Mouse (Mus musculus): ENCODE measurements at regions not wholly inside any gene's neighbourhood (a gene's known extent, or its start where the extent isn't known, plus 50 kb on each side); places are given as distances from the start of the nearest gene placed in this dataset.

DNA sequence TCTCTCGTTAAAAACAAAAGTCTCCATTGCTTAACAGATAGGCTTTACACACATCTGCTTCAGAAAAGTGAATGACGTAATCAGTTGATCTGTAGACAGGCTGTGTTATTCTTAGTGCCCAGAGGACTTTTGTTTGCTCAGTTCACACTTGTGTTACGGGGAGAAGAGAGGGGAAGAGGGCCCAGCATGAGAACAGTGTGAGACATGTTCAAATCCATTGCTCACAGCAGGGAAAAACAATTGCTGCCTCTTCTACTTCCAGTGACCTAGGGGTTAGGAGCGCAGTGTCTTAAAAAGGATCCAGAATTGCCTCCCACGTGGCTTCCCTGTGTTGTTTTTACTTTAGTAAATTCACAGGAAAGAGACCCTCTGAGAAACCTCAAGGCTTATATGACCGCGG, 243.3 kb upstream of the BC052040 start:
- DNase-seq: no peak

- no peak for DNase-seq
Observed at GRCm38 (mm10) chr2:115339034-115339433, 242.5 kb upstream of the BC052040 start.

GRCm38 (mm10) chr2:115342360-115342759, 239.2 kb upstream of the BC052040 start:
- no peak for DNase-seq

- DNase-seq: no peak
Observed at GRCm38 (mm10) chr2:115346551-115346950, 235.0 kb upstream of the BC052040 start.

DNA sequence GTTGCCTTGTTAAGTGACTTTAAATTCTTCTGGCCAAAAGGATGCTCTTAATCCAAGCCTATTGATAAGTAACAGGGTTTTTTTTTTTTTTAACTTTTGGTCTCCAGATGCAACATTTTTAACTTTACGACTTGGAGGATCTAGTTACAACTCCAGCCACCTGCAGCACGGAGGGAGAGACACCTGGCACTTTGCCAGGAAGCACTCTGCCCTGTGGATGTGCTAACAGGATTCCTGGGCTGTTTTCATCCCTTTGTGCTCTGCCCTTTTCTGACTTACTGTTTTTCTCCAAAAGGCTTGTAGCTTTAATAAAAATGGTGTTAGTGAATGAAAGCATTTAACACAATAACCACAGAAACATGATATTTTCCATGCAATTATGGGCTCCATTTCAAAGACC, 233.3 kb upstream of the BC052040 start:
- no peak for DNase-seq

DNA sequence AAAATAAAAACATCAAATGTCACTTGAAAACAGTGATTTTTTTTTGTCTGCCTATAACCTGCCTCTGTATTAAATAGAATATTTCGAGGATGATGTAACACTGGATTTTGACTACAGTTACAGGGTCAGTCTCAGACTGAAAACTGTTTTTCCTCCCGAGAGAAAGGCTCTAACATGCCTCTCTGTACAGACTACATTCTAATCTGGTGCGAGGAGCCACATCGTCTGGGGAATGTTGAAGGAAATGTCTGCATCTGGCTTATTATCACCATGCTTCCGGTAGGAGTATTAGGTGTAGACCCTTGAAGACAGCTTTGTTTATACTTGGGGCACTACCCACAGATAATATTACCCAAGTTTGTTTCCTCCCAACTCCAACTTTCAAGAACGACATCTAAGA, 210.4 kb upstream of the BC052040 start:
- no peak for DNase-seq

DNA sequence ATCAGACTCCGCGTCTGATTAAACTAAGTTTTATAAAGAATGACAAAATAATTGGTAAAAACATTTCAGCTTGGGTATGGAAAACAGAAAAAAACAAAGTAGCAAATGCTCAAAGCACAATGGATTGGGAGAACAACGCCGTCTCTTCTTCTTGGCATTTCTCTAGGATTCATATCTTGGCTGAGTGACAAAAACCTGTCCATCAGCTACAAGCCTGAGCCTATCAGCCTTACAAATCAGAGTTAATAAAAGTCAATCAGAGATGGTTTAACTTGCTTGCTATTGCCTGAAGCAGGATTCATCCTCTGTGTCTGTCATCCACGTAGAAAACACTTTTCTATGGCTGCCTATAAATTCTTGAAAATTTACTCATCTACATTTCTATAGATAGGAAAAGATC, 206.2 kb upstream of the BC052040 start:
- no peak for DNase-seq

DNA sequence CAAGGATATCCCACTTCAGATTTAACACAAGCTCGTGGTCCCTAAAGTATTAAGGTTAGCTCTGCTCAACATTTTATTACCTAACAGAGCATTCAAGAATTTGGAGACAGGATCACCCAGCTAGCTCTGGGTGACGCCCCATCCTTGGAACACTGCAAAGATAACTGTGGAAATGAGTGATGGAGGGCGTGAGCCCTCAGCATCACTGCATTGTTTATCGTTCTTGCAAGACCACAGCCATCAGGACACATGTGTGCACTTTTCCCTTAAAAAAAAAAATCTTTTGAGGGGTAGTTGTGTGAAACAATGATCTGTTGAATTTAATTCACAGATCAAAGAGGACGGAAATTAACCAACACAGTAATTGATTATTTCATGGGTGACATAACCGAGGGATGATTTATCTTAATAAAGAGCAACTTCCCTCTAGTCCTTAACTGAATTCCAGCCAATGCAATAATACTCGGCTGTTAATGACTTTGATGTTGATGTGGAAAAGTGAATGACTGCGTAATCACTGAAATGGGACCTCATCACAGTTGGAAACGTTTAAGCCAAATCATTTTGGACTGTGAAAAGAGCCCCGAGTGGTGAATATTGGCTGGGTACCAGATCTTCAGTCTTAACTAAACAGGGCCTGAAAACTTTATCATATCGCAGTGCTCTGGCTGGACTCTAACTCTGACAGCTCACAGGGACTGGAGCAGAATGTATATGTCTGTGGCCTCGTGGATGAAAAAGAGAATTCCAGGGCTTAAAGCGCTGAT, 196.9 kb upstream of the BC052040 start:
- peak; percentile 9 for DNase-seq

GRCm38 (mm10) chr2:115385207-115386168, 196.0 kb upstream of the BC052040 start:
- peak; percentile 34 for DNase-seq

DNA sequence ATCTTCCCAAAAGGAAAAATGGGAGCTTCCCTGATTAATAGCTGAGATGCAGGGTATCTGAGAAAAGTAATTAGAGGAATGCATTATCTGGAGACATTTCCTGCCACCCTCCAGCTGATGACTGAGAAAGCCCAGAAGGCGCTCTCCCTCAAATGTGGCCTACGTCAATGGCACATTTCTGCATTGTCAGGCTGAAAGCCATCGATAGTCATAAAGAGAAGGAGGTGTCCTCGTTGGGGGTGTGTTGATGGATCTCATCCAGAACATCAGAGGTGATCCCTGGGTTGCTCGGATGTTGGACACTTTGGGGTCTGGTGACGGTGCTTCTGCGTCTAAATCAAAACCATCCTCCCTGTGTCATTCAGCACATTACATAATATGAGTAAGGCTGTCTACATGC, 189.9 kb upstream of the BC052040 start:
- DNase-seq: no peak

DNA sequence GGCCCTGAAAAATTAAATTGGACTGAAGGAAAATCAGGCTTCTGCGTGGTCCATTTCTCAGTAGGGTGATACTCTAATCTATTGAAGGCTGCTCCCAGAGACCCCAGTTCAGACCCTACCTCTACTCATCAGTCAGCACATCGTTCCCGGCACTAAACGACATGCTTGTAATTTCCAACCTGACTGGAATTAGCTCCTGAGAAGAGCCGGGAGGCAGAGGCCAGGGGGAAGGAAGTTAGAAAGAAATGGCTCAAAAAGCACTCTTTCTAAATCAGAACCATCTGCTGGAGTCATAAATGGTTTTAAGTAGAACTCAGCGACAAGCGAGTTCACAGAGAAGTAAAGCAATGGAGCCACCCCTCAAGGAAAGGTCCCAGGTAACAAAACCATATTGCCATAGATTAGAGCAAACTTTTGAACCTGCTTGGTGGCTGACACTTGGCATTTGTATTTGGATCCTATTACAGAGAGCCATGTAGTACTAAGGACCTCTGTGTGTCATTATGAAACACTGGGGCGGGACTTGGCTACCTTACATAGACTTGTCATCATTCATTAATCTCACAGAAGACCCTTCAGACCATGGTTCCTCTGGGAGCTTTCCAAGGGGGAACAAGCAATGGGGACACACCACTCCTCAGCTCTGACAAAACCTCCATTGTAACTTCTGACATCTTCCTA, 189.3 kb upstream of the BC052040 start:
- DNase-seq: no peak

DNA sequence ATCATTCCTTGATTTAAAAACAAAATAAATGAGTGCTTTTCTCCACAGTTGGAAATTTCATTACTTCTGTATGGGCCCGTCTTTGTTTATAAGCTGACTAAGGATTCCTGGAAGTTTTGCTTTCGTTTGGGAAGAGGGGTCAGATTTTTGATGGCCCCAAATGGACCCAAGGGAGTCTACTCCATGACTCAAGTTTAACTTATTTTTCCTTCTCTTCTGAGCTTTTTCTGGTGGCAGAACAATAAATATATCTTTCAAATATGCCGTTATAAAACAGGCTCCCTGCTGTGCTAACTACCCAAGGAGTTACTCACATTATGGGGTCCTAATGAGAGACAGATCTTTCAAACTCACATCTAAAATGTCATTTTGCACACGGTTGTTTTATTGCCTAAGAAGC, 187.4 kb upstream of the BC052040 start:
- no peak for DNase-seq

- no peak for DNase-seq
Observed at GRCm38 (mm10) chr2:115398550-115398949, 183.0 kb upstream of the BC052040 start.

GRCm38 (mm10) chr2:115399107-115399740, 182.3 kb upstream of the BC052040 start:
- DNase-seq: no peak

GRCm38 (mm10) chr2:115399987-115400550, 181.4 kb upstream of the BC052040 start:
- peak; percentile 47 for DNase-seq

DNA sequence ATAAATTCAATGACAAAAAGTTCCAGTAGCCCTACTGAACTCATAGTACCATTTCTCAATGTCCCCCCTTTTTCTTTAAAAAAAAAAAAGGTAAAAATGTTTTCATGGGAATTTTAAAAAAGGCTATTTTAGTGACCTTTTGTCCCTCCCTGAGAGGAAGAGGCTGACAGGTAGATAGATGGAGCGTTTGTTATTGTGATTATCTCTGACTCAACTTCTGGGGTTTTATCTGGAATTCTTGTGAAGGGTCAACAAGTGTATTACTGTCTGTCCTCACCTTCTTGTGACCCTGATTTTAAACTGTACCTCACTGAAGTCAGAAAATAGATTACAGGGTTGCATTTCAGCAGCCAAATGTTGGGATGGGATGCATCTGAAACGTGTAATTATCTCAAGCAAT, 179.3 kb upstream of the BC052040 start:
- DNase-seq: no peak

DNA sequence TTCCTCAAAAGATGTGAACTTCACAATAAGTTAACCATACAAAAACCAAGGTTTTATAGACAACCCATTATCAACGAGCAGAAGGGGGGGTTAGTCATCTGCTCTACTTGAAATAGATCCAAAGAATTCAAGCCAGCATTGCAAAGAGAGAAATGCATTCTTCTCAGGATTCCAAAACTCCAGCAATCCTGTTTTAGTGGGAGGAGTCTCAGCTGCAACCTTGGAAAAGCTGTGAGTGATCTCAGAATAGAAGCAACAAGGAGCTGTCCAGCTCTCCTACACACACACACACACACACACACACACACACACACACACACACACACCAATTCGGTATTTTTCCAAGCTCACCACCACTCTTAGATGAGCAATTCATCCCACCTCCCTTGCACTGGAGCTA, 149.0 kb upstream of the BC052040 start:
- DNase-seq: no peak

DNA sequence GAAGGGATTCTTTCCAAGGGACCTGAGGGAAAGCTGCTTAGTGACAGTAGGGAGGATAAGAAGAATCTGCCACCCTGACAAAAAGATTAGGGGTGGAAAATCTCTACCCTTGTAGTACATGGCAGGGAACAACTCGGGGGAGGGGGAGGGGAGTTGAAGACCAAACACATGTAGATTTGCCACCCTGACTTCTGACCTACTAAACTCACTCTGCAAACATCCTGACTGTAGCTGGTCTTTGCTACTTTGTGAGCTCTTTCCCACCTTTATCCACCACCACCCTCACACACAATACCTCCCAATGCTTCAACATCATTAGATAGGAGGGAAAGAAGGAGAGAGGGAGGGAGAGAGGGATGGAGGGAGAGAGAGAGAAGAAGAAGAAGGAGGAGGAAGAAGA, 140.4 kb upstream of the BC052040 start:
- DNase-seq: no peak

GRCm38 (mm10) chr2:115449783-115450483, 131.6 kb upstream of the BC052040 start:
- DNase-seq: no peak

GRCm38 (mm10) chr2:115455593-115455992, 125.9 kb upstream of the BC052040 start:
- no peak for DNase-seq

- DNase-seq: no peak
Observed at GRCm38 (mm10) chr2:115456372-115457022, 125.0 kb upstream of the BC052040 start.

All from kidney, adult 18-20 months (tissue).